Mouse (Mus musculus): ENCODE data around the gene Olfr45. TPM values are rescaled to one million over a fixed set of nuclear protein-coding genes. Genes with fewer than 3 reads are reported as not detected.
"Not testable (repeated sequence)": the region's sequence is repeated elsewhere in the genome, so short reads cannot be mapped to it uniquely, and the experiment has no call there.

Gene Olfr45
- not detected for total RNA-seq (2021)
- long read RNA-seq, experiment 1: 0 reads
- long read RNA-seq, experiment 2: 0 reads

DNA sequence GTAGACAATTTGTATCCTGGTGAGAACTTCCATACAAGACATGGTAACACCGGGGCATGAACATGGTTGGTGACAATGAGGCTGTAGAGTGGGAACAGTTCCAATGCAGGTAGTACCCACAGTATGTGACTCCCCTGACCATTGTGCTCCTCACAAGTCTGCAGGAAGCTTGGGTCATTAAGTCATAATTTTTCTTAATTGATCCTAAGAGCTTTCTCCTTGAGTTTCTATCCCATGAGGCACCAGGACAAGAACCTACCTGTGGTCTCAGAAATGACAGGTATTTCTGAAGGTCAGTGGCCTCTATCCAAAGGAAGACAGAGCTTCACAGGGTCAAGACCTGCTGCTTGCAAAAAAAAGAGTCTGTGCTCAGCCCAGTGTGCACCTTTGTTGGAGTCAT, at the start of gene Olfr45:
Gene Olfr45 (plus strand): TSS at position 301 of the 400 bp plus-strand sequence.
- no peak for DNase-seq

DNA sequence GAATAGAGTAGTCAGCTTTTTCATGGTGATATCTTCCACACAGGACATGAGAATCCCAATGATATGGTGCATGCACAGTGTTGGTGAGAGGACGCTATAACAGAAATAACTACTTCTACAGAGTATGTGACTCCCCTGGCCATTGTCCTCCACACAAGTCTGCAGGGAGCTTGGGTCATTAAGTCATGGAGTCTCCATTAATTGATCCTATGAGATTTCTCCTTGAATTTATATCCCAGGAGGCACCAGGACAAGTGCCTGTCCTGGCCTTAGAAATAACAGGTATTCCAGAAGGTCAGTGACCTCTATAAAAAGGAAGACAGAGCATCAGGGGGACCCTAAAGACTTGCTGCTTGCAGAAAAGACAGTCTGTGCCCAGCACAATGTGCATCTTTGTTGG, 35.6 kb upstream of the Olfr45 start, which contains the start of gene Olfr53:
Gene Olfr53 (plus strand): TSS at position 301 of the 400 bp plus-strand sequence.
- DNase-seq: no peak

DNA sequence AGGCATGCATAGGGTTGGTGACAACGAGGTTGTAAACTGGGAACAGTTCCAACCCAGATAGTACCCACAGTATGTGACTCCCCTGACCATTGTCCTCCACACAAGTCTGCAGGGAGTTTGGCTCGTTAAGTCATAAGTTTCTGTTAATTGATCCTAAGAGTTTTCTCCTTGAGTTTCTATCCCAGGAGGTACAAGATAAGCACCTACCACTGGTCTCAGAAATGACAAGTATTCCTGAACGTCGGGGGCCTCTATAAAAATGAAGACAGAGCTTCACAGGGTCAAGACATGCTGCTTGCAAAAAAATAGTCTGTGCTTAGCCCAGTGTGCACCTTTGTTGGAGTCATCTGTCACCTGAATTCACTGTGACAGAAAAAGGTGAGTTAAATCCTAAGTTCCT, 22.1 kb upstream of the Olfr45 start, which contains the start of gene Olfr539:
Gene Olfr539 (plus strand): TSS at position 301 of the 400 bp plus-strand sequence.
- no peak for DNase-seq

- not testable (repeated sequence) for DNase-seq
Observed at GRCm38 (mm10) chr7:140670693-140671092, 11.1 kb upstream of the Olfr45 start.

DNA sequence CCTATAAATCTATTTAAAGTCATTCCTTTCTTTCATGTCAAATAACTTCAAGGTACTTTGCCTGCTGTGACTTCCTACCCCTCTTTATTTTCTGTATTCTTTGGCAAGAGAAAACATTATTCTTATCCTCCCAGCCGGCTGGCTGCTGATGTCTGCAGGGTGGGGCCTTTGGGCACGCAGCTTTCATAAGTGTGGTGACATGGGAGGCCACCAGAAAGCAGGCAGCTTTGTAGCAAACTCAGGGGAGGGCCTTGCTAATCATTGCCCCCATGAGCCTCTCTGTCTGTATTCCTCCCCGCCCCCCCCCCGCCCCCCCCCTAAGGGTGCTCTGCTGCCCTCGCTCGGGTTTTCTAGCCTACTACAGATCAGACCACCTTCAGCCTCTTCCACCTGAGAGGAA, 5.9 kb upstream of the Olfr45 start:
- no peak for DNase-seq

DNA sequence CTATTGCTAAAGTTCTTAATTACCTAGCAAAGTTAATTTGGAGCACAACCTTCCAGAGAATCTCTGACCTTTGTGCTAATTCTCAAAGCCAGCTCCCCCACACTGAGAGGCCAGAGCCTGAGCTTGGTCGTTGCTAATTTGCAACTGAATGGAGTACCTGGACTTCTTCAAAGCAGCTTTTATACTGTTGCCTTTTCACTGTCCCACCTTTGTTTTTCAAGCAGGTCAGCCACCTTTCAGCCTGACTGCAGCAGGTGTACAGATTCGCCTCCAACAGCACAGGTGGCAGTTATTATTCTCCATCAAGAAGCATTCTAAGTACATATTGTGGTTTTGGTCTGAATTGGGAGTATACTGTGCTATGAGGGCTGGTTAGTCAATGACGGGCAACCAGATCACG, 2.2 kb upstream of the Olfr45 start:
- DNase-seq: not testable (repeated sequence)

DNA sequence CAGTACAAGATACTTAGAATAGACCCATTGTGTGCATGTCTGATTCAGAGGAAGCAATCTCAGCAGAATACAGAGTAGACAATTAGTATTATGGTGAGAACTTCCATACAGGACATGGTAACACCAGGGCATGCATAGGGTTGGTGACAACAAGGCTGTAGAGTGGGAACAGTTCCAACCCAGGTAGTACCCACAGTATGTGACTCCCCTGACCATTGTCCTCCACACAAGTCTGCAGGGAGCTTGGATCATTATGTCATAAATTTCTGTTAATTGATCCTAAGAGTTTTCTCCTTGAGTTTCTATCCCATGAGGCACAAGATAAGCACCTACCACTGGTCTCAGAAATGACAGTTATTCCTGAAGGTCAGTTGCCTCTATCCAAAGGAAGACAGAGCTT, 15.2 kb downstream of the Olfr45 start, which contains the start of gene Olfr541:
Gene Olfr541 (plus strand): TSS at position 301 of the 400 bp plus-strand sequence.
- DNase-seq: no peak

DNA sequence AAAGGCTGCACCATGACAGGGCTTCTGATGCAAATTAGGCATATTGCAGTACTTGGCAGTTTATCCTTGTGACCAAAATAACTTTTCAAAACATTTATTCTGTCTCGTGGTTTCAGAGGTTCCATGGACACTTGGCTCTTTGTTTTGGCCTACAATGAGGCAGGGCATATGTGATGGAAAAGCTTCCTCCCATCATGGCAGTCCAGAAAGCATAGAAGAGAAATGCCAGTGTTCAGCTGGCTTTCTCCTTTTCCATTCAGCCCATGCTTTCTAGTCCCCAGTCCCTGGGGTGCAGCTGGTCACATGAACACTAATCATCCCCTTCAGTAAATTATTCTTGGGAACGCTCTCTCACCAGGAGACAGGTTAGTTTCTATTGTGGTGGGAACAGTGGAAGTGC, 24.6 kb downstream of the Olfr45 start:
- DNase-seq: no peak

- peak in 1 of 2 experiments; percentile 9 for DNase-seq
Observed at GRCm38 (mm10) chr7:140707536-140708284, 26.0 kb downstream of the Olfr45 start.

GRCm38 (mm10) chr7:140717155-140718055, 35.7 kb downstream of the Olfr45 start:
- peak; percentile 7 to 48 for DNase-seq

GRCm38 (mm10) chr7:140721095-140721494, 39.3 kb downstream of the Olfr45 start:
- DNase-seq: peak in 1 of 2 experiments; percentile 20

- no peak for DNase-seq
Observed at GRCm38 (mm10) chr7:140725558-140725957, 43.8 kb downstream of the Olfr45 start.

DNA sequence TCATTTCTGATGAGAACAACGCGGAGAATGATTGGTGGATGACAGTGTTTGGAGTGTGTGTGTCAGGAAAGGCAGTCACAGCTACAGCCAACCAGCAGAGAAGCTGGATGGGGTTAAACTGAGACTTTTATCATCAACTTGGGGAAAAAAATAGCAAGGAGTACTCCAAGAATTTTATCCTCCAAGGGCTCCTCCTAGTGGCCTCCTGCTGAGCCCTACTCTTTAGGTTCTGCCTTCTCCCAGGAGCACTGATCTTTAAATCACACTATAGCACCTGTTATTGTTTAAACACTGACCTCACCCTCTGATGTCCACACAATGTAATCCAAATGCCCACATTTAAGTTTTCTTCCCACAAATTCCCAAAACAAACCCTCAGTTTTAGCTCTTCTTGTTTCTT, 51.4 kb downstream of the Olfr45 start:
- no peak for DNase-seq

Other genes with a start within 250 kb of the Olfr45 start
- not detected for gene Olfr533, start 218.6 kb upstream of the Olfr45 start, total RNA-seq (2021)
- gene Olfr535, start 197.7 kb upstream of the Olfr45 start, total RNA-seq (2021): not detected
- gene Olfr536, start 174.6 kb upstream of the Olfr45 start, total RNA-seq (2021): not detected
- gene Olfr538, start 114.1 kb upstream of the Olfr45 start, total RNA-seq (2021): not detected
- gene Olfr46, start 80.7 kb upstream of the Olfr45 start, total RNA-seq (2021): not detected
- gene Olfr61, start 53.0 kb upstream of the Olfr45 start, total RNA-seq (2021): not detected
- gene Olfr53, start 35.5 kb upstream of the Olfr45 start, total RNA-seq (2021): not detected
- gene Olfr539, start 22.0 kb upstream of the Olfr45 start, total RNA-seq (2021): not detected
- not detected for gene Olfr541, start 15.3 kb downstream of the Olfr45 start, total RNA-seq (2021)
- 100 to 1,000 TPM; 251 to 279 TPM for gene Cyp2e1, start 81.8 kb downstream of the Olfr45 start, total RNA-seq (2021)
- gene Syce1, start 105.9 kb downstream of the Olfr45 start, total RNA-seq (2021): not detected
- gene Zfp941, start 140.2 kb downstream of the Olfr45 start, total RNA-seq (2021): 1 to 10 TPM; 2.7 to 3.4 TPM
- gene Urah, start 153.1 kb downstream of the Olfr45 start, total RNA-seq (2021): under 1 TPM in 1 of 2 experiments, not detected in 1; 0.70 TPM
- not detected for gene Scgb1c1, start 163.6 kb downstream of the Olfr45 start, total RNA-seq (2021)
- gene Odf3, start 165.9 kb downstream of the Olfr45 start, total RNA-seq (2021): under 1 TPM in 1 of 2 experiments, not detected in 1; 0.26 TPM
- 1 to 10 TPM in 1 of 2 experiments, not detected in 1; 1.3 TPM for gene Gm45785, start 174.4 kb downstream of the Olfr45 start, total RNA-seq (2021)
- 10 to 100 TPM; 52.7 to 60.4 TPM for gene Ric8a, start 175.0 kb downstream of the Olfr45 start, total RNA-seq (2021)
- gene Bet1l, start 175.6 kb downstream of the Olfr45 start, total RNA-seq (2021): 10 to 100 TPM; 30.5 to 41.4 TPM
- gene Psmd13, start 200.0 kb downstream of the Olfr45 start, total RNA-seq (2021): 100 to 1,000 TPM; 118 to 127 TPM
- gene Sirt3, start 200.4 kb downstream of the Olfr45 start, total RNA-seq (2021): 10 to 100 TPM; 31.3 to 33.8 TPM
- gene Cox8b, start 218.5 kb downstream of the Olfr45 start, total RNA-seq (2021): 1,000 to 10,000 TPM in 1 of 2 experiments, 100 to 1,000 TPM in 1; 964 to 1,065 TPM
- gene Nlrp6, start 239.0 kb downstream of the Olfr45 start, total RNA-seq (2021): 1 to 10 TPM in 1 of 2 experiments, under 1 TPM in 1; 0.99 to 1.1 TPM

Measured in adrenal gland, postnatal 36 days (tissue).